Mouse (Mus musculus): ENCODE data around the gene Rab43.
"Not testable (repeated sequence)": the region's sequence is repeated elsewhere in the genome, so short reads cannot be mapped to it uniquely, and the experiment has no call there.

The Rab43 gene

GRCm38 (mm10) chr6:87786621-87787020 is 25.3 kb downstream of the Rab43 start:
- no peak for DNase-seq (ENCODE audit: low spot score)

GRCm38 (mm10) chr6:87784033-87784432 is 27.9 kb downstream of the Rab43 start:
- no peak for DNase-seq (ENCODE audit: low spot score)

- no peak for DNase-seq (ENCODE audit: low spot score)
These were observed 31.2 kb downstream of the Rab43 start for GRCm38 (mm10) chr6:87780546-87781301.

- DNase-seq (ENCODE audit: low spot score): no peak
These were observed 32.5 kb downstream of the Rab43 start for GRCm38 (mm10) chr6:87779174-87780165.

GRCm38 (mm10) chr6:87778294-87779173 is 33.4 kb downstream of the Rab43 start:
- no peak for DNase-seq (ENCODE audit: low spot score)

- DNase-seq (ENCODE audit: low spot score): no peak
These were observed 34.1 kb downstream of the Rab43 start, which contains the start of gene Gp9 for GRCm38 (mm10) chr6:87777842-87778241. Gene Gp9, plus strand, starts transcription at chr6:87778072.

- DNase-seq (ENCODE audit: low spot score): no peak
These were observed 35.3 kb downstream of the Rab43 start for GRCm38 (mm10) chr6:87776663-87777062.

GRCm38 (mm10) chr6:87775588-87776245 is 36.2 kb downstream of the Rab43 start:
- DNase-seq (ENCODE audit: low spot score): no peak

- DNase-seq (ENCODE audit: low spot score): no peak
These were observed 37.1 kb downstream of the Rab43 start for GRCm38 (mm10) chr6:87774909-87775308.

- DNase-seq (ENCODE audit: low spot score): no peak
These were observed 37.5 kb downstream of the Rab43 start for GRCm38 (mm10) chr6:87774466-87774865.

GRCm38 (mm10) chr6:87770626-87771025 is 41.3 kb downstream of the Rab43 start:
- DNase-seq (ENCODE audit: low spot score): no peak

GRCm38 (mm10) chr6:87764296-87764695 is 47.7 kb downstream of the Rab43 start:
- DNase-seq (ENCODE audit: low spot score): not testable (repeated sequence)

- no peak for DNase-seq (ENCODE audit: low spot score)
These were observed 48.3 kb downstream of the Rab43 start for GRCm38 (mm10) chr6:87763376-87764280.

- DNase-seq (ENCODE audit: low spot score): no peak
These were observed 49.8 kb downstream of the Rab43 start for GRCm38 (mm10) chr6:87762161-87762560.

- DNase-seq (ENCODE audit: low spot score): no peak
These were observed 52.1 kb downstream of the Rab43 start for GRCm38 (mm10) chr6:87759850-87760249.

- no peak for DNase-seq (ENCODE audit: low spot score)
These were observed 52.6 kb downstream of the Rab43 start for GRCm38 (mm10) chr6:87759404-87759803.

- no peak for DNase-seq (ENCODE audit: low spot score)
These were observed 55.1 kb downstream of the Rab43 start for GRCm38 (mm10) chr6:87756896-87757295.

GRCm38 (mm10) chr6:87755196-87755595 is 56.8 kb downstream of the Rab43 start:
- DNase-seq (ENCODE audit: low spot score): no peak

GRCm38 (mm10) chr6:87751574-87751973 is 60.4 kb downstream of the Rab43 start:
- DNase-seq (ENCODE audit: low spot score): no peak

Data from testis, postnatal 14 days (tissue).